Mouse (Mus musculus): Measurements from ENCODE around the gene Dvl2.
A peak's percentile ranks its signal among the peaks of the same experiment; 100 is the strongest.

Gene Dvl2

GRCm38 (mm10) chr11:69981141-69981762, 19.1 kb upstream of the Dvl2 start, which contains the start of gene Ctdnep1:
Gene Ctdnep1, plus strand, starts transcription at chr11:69981156.
- DNase-seq (ENCODE audit: low read depth, low spot score), result no peak

DNA sequence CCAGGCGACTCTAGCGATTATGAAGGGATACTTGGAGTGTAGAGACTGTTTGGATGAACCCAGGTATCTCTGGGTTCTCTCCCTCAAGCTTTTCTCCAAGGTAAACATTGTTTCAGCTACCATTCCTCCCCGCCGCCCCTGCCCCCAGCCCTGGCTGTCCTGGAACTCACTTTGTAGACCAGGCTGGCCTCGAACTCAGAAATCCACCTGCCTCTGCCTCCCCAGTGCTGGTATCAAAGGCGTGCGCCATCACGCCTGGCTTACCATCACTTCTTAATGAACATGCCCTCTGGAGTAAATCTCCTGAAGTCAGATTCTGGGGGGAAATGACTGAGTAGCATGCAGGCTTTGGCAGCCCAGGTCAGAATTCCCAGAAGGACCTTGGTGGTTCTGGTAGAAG, 18.2 kb upstream of the Dvl2 start, which contains the start of gene Elp5:
Gene Elp5 (minus strand): TSS at position 293 of the 400 bp plus-strand sequence.
- DNase-seq (ENCODE audit: low read depth, low spot score), result no peak

DNA sequence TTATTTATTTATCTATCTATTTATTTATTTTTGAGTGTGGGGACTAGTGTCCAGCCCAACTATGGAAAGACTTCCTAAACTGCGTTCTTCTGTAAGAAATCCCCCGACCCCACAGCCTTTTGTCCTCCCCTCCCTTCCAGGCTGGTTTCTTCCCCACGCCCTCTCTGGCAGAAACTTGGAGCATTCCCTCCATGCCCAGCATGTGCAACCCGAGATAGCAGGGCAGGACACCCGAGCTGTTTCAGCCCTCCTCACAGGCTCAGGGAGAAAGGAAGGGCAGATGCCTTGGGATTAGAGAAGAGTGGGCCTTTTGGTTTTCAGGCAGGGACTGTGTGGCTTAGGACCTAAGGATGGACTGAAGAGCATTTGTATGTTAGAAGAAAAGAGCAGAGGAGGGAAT, 17.5 kb upstream of the Dvl2 start:
- DNase-seq (ENCODE audit: low read depth, low spot score), result no peak

DNA sequence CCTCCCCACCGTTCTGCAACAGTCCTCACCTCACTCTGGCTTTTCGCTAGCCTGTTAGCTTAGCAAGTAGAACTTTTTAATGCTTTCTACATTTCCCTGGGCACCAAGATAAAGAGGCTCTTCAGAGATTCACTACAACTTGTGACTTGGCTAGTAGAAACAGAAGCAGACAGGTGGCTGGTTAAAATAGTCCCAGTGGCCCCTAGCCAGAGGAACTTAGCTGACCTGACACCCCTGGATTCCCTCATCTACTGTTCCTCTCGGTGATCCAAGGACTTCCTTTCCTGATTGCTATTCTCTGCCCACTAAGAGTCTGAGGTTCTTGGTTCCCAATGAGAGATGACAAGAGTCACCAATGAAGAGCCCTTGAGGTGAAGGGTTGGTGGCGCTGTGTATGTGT, 17.0 kb upstream of the Dvl2 start:
- no peak for DNase-seq (ENCODE audit: low read depth, low spot score)

DNA sequence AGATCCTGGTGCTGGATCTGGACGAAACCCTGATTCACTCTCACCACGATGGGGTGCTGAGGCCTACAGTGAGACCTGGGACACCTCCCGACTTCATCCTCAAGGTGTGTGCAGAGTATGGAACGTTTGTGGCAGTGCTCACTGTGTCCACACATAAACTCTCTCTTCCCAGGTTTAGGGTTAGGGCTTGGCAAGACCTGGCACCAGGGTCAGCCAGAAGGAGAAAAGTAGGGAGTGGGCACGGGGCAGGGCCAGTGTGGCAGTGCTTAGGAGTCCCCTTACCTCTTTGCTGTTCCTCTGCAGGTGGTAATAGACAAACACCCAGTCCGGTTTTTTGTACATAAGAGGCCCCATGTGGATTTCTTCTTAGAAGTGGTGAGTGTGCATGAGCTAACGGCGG, 16.0 kb upstream of the Dvl2 start:
- no peak for DNase-seq (ENCODE audit: low read depth, low spot score)

DNA sequence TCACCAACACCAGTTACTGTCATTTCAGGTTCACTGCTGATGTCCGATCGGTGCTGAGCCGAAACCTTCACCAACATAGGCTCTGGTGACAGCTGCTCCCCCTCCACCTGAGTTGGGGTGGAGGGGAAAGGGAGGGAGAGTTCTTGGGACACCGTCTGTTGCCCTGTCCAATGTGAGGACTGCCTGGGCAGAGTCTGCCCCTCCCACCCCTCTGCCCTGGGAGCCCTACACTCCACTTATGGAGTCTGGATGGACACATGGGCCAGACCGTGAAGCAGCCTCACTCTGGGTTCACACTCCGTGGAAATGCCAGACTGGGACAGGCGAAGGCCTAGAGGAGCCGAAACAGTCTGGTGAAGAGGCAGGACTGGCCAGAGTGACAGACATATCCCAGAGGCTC, 10.4 kb upstream of the Dvl2 start:
- no peak for DNase-seq (ENCODE audit: low read depth, low spot score)

- DNase-seq (ENCODE audit: low read depth, low spot score), result peak; percentile 94
These were observed 9.3 kb upstream of the Dvl2 start, which contains the start of gene Gabarap for GRCm38 (mm10) chr11:69990850-69991691. Gene Gabarap, plus strand, starts transcription at chr11:69991143.

GRCm38 (mm10) chr11:69991711-69992110, 8.7 kb upstream of the Dvl2 start:
- DNase-seq (ENCODE audit: low read depth, low spot score), result no peak

GRCm38 (mm10) chr11:69992396-69992795, 8.0 kb upstream of the Dvl2 start:
- no peak for DNase-seq (ENCODE audit: low read depth, low spot score)

- no peak for DNase-seq (ENCODE audit: low read depth, low spot score)
These were observed 7.5 kb upstream of the Dvl2 start for GRCm38 (mm10) chr11:69992932-69993331.

GRCm38 (mm10) chr11:69994401-69995090, 5.8 kb upstream of the Dvl2 start:
- DNase-seq (ENCODE audit: low read depth, low spot score), result no peak

GRCm38 (mm10) chr11:69995391-69995960, 4.9 kb upstream of the Dvl2 start, which contains the start of gene Phf23:
Gene Phf23, plus strand, starts transcription at chr11:69995777.
- peak; percentile 94 for DNase-seq (ENCODE audit: low read depth, low spot score)

DNA sequence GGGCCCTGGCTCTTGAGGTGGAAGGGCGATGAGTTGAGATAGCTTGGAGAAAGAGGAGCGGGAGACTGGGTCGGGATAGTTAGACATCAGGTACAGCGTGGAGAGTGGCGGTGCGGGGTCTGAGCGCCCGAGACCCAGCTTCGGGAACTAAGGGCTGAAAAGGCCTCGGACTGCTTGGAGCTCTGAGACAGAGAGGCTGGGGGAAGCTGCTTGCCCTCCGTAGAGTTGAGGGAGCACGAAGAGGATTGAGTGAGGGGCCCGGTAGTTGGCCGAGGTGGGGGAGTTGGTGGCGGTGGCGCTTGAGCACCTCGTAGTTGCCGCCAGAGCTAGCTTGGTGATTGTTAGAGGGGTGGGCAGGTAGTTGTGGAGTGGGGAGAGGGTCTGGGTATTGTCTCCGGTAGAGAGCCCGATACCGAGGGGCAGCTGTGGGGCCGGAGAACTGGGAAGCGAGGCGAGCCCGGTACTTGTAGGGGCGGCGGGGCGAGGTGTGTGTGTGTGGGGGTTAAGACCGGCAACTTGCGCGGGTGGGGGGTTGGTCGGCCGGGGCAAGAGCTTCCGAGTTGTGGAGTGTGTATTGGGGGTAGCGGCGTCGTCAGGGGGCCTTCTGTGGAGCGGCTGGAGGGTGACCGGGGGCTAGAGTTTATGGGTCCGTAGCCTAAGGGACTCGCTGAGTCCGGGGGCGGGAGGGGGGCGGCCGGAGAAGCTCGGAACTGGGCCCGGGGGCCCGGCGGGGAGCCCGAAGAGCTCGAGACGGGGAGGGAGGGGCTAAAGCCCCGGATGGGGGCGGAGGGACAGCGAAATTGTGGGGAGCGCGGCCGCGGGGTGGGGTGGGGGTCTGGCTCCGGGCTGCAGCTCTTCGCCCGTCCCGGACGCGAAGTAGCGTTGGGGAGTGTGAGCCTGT, 4.0 kb upstream of the Dvl2 start:
- no peak for DNase-seq (ENCODE audit: low read depth, low spot score)

DNA sequence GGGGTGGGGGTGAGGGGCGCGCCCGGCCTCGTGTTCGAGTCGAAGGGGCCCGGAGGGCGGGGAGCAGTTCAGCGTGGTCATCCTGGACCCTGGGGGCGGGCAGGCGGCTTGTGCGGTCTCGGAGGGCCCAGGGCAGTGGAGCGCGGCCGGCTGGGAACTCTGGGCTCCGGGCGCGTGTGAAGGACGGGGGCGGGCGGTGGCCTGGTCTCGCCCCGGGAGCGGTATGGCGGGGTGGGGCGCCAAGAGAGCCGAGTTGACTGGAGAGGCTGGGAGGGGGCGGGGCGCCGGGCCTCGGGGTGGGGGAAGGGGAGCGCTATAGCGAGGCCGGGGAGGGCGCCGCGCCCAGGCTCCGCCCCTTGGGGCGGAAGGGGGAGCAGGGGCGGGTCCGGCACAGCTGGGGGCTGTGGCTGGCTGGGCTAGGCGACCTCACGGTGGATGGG, 3.3 kb upstream of the Dvl2 start:
- DNase-seq (ENCODE audit: low read depth, low spot score), result peak; percentile 63

- no peak for DNase-seq (ENCODE audit: low read depth, low spot score)
These were observed 1.6 kb upstream of the Dvl2 start for GRCm38 (mm10) chr11:69998567-69999491.

DNA sequence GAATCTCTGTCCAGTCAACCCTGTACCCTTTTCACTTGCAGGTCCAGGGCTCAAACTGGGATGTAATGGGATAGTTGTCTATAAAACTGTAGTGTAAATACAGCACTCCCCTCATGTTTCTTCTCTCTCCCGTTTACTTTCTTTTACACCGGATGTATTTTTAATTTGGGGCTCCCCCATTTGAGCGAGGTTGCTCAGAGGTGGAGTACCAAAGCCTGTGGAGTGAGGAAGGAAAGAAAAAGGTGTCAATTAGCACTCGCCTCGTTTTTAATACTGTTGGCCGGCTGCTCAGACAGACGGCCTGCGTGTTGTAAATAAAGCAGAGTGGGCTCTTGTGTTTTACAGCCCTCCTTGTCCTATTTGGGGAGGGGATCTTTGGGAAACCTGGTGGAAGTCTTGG, 729 bp upstream of the Dvl2 start:
- no peak for DNase-seq (ENCODE audit: low read depth, low spot score)

DNA sequence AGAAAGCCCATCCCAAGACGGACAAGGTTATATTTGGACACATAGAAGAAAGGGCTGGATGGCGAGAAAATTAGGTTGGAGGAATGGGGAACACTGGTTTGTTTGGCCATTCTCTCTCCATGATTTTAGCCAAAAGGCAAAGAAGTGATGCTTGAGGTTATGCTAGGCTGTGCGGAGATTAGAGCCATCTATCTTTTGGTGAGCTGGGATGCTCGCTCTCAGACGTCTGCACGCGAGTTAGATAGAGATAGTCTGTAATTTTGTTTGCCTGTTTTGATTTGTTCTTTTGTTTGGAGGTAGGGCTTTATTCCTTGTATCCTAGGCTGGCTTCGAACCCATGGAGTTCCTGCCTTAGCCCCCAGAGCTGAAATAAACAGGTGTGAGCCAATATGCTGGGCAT, 764 bp downstream of the Dvl2 start:
- DNase-seq (ENCODE audit: low read depth, low spot score), result no peak

DNA sequence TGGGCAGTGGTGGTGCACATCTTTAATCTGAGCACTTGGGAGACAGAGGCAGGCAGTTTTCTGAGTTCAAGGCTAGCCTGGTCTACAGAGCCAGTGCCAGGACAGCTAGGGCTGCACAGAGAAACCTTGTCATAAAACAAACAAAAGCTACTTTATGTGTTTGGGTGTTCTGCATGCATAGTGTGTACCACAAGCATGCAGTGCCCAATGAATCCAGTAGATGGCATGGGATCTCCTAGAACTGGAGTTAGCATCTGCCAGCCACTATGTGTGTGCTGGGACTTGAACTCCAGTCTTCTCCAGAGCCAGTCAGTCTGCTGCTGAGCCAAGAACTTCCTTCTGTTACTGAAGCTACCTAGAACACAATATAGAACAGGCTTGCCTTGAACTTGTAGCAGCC, 1.5 kb downstream of the Dvl2 start:
- no peak for DNase-seq (ENCODE audit: low read depth, low spot score)

DNA sequence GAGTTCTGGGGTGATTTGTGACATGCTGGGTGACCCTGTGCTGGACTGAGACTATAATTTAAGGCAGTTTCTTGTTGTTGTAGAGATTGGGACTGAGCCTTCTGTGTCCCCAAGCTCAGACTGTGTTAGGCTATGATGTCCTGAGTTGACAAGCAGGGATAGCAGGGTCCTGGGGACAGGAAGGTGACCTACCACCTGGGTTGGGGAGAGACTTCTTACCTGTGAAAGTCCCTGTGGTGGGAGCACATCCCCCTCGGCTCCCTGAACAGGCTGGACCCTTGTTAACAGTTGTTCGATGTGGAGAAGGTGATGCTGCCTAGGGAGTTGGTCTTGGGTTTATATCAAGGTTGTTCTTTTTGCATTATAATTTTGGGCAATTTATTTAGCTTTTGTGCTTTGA, 2.1 kb downstream of the Dvl2 start:
- DNase-seq (ENCODE audit: low read depth, low spot score), result no peak

GRCm38 (mm10) chr11:70005521-70005920, 5.1 kb downstream of the Dvl2 start:
- no peak for DNase-seq (ENCODE audit: low read depth, low spot score)
